Mouse (Mus musculus) cerebellum, adult 2 months (tissue): ENCODE measurements around the gene Cisd2.

Source experiments
- CTCF ChIP-seq: fragments of 200-500 bp; IDR thresholded peaks from 2 replicates; pipeline ENCODE4 v1.5.1; 2011; ENCODE audit warnings: low read depth, mild to moderate bottlenecking, control low read depth, low read length, moderate library complexity, borderline replicate concordance; ENCODE audit not compliant: insufficient read depth
- POLR2A ChIP-seq: fragments of 200-500 bp; IDR thresholded peaks from 2 replicates; pipeline ENCODE4 v1.6.1; 2011; ENCODE audit warnings: low read length, control low read depth, borderline replicate concordance; ENCODE audit not compliant: insufficient read depth

DNA sequence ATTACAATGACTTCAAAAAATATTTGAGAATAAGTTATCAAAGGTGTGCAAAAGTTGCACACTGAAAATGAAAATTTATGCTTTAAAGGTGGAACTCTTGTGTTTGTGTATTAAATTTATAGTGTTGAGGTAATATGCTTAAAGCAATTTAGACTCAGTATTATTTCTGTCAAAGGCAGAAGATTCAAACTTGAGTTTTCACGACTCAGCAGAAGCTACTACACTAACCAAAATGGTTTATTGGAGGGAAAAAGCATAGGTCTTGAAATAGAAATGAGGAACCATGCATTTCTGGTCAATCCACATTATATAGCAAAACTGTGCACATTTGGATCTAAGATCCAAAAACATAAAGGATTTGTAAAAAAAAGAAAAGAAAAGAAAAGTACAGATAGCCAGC, 47.1 kb upstream of the Cisd2 start:
- TF ChIP-seq CTCF = no peak
- no peak for TF ChIP-seq POLR2A
